Mouse (Mus musculus) activated CD4-positive, CD25-positive, alpha-beta regulatory T cell, adult 9 weeks (primary cell): ENCODE results near the gene Pcdh11x. TPM values are rescaled to one million over a fixed set of nuclear protein-coding genes. Genes with fewer than 3 reads are reported as not detected.

Experiments
- polyA plus RNA-seq: library from polyadenylated mRNA; unstranded; fragments of 100-300 nt; shearing (Covaris generic); gene quantifications from one replicate; pipeline ENCODE4 v1.2.1, GENCODE M21; 2017

Pcdh11x gene
- polyA plus RNA-seq: not detected

GRCm38 (mm10) chrX:120290011-120290899, at the start of gene Pcdh11x:
Gene Pcdh11x (plus strand): TSS chrX:120290259.

GRCm38 (mm10) chrX:120312995-120313394, 22.9 kb downstream of the Pcdh11x start, which contains the start of gene H2afb3:
Gene H2afb3 (minus strand): TSS chrX:120313095.

Other genes with a start within 250 kb of the Pcdh11x start
- not detected for gene H2afb3, start 22.8 kb downstream of the Pcdh11x start, polyA plus RNA-seq